Mouse (Mus musculus) intestine, postnatal 0 days (tissue): ENCODE results near the gene Best2. TPM values are rescaled to one million over a fixed set of nuclear protein-coding genes. Genes with fewer than 3 reads are reported as not detected.

Source experiments
- ATAC-seq: fragments of 200-750 bp; cut with Nextera tagmentation; 2 replicates; pipeline ENCODE4 v1.8.0; 2017; ENCODE audit warnings: mild to moderate bottlenecking, moderate TSS enrichment, moderate library complexity
- H3K27ac ChIP-seq: fragments of 300-500 bp; sonication (generic); 2 replicates; pipeline ENCODE4 v1.5.1; 2014; ENCODE audit warnings: mild to moderate bottlenecking, low read depth, low read length, moderate library complexity
- H3K27me3 ChIP-seq: fragments of 300-500 bp; sonication (generic); replicated peaks from 2 replicates; pipeline ENCODE4 v1.6.1; 2014; ENCODE audit warnings: low read length, mixed read lengths; ENCODE audit not compliant: control insufficient read depth, insufficient read depth
- H3K36me3 ChIP-seq: fragments of 300-500 bp; sonication (generic); 2 replicates; pipeline ENCODE4 v1.6.1; 2014; ENCODE audit warnings: mild to moderate bottlenecking, moderate library complexity; ENCODE audit not compliant: control insufficient read depth, insufficient read depth
- H3K4me1 ChIP-seq: fragments of 300-500 bp; sonication (generic); replicated peaks from 2 replicates; pipeline ENCODE4 v1.6.1; 2014; ENCODE audit warnings: antibody characterized with exemption, low read length, mixed read lengths; ENCODE audit not compliant: control insufficient read depth, insufficient read depth
- H3K4me2 ChIP-seq: fragments of 300-500 bp; sonication (generic); replicated peaks from 2 replicates; pipeline ENCODE4 v1.6.1; 2014; ENCODE audit warnings: low read depth, mild to moderate bottlenecking, moderate library complexity
- H3K4me3 ChIP-seq: fragments of 300-500 bp; sonication (generic); 2 replicates; pipeline ENCODE4 v1.5.1; 2014; ENCODE audit warnings: low read depth, low read length
- H3K9ac ChIP-seq: fragments of 300-500 bp; sonication (generic); 2 replicates; pipeline ENCODE4 v1.6.1; 2014; ENCODE audit warnings: mild to moderate bottlenecking, low read depth, low read length
- H3K9me3 ChIP-seq: fragments of 300-500 bp; sonication (generic); 2 replicates; pipeline ENCODE4 v1.6.1; 2016; ENCODE audit warnings: mixed run types; ENCODE audit not compliant: control insufficient read depth
- CTCF ChIP-seq: sonication (generic); IDR thresholded peaks from 2 replicates; pipeline ENCODE4 v1.5.1; 2016; ENCODE audit warnings: low read depth, mild to moderate bottlenecking, control low read depth, antibody characterized with exemption, moderate library complexity
- WGBS: fragments of 180-500 bp; shearing (Covaris S2); extraction: QIAGEN DNeasy Blood & Tissue Kit; methylation state at CpG from one replicate; pipeline ENCODE4 v1.1.7; 2014; 5-methylcytosine and 5-hydroxymethylcytosine counted together
- microRNA-seq: library from miRNA; unstranded; fragments of <30 nt; microRNA quantifications from one replicate; pipeline ENCODE4, GENCODE M21; 2016
- polyA plus RNA-seq: library from polyadenylated mRNA; unstranded; fragments of >200 nt; fragmentation: Nextera tagmentation; extraction: Ambion mirVana; gene quantifications from 2 replicates; pipeline ENCODE4 v1.2.1, GENCODE M21; 2015

Gene Best2
- polyA plus RNA-seq, 1 experiment from 2014 or later, result 0.66 TPM

DNA sequence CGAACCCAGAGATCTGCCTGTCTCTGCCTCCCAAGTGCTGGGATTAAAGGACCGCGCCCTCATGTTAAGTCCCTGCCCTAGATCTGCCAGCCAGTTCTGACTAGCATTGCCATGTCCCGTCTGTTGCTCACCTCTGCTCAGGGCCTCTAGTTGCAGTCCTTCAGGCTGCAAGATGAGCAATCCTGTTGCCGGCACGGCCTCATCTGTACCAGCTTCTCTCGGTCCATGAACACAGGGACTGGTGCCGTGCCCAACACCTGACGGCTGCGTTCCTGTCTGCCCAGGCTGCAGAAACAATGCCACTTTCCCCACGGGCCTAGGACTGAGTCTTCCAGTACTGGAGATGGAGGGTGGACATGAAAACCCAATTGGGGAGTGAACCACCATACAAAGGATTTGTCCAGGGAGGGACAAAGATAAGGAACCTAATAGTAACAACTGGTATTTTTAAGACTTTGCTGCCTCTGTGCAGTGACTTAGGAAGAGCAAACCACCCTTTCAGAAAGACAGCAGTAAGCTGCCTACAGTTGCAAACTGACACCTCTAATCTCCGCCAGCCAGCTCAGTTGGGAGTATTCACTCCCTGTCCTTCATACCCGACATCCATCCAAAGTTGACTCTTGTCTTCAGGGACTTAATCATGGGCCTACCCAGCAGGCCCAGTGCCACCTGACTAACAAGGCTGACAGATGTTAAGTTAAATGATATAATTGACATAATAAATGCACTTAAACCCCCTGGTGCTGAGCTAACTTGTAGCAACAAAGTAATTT is 46.6 kb downstream of the Best2 start:
- Histone ChIP-seq H3K4me3 (no peak overlapping the region), H3K9me3 (no peaks in the 10 kb centered on the region), H3K27me3 (no peaks in the 10 kb centered on the region), H3K4me1 (peaks cover 6% of the 10 kb centered on the region; the same call in 1 of the 2 replicates), H3K4me2 (no peak overlapping the region; the same call in 1 of the 2 replicates), H3K27ac (peak overlapping the region; percentile 1; the same call in 1 of the 2 replicates), H3K9ac (no peak overlapping the region), H3K36me3 (peaks cover 22% of the 10 kb centered on the region)
- no peak for TF ChIP-seq CTCF
- 90% methylated on average over 13 of the region's 13 CpGs for WGBS
- no peak for ATAC-seq

DNA sequence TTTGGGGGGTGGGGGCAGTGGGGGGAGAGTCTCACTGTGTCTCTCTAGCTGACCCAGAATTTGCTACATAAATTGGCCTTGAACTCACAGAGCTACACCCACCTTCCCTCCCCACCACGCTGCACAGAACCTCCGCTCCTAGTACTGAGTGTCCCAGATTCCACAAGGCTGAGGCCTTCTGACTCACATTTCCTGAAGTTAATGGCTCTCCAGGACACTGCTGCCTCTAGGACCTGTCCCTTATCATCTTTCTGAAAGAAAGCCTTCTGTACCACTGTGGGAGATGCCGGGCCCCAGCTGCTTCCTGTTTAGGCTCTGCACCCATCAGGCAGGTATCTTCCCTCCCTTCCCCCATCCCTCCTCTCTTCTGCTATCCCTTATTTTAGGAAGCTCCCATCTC is 47.7 kb downstream of the Best2 start:
- H3K4me1 ChIP-seq, result peaks cover 6% of the 10 kb centered on the region; the same call in 1 of the 2 replicates
- peaks cover 11% of the 10 kb centered on the region; the same call in 1 of the 2 replicates for H3K36me3 ChIP-seq
- WGBS, result 21% methylated on average over 3 of the region's 3 CpGs
- H3K9me3 ChIP-seq, result no peaks in the 10 kb centered on the region
- no peak overlapping the region for H3K4me3 ChIP-seq
- ATAC-seq, result no peak
- H3K9ac ChIP-seq, result no peak overlapping the region
- H3K4me2 ChIP-seq, result peak overlapping the region; percentile 92
- no peaks in the 10 kb centered on the region for H3K27me3 ChIP-seq
- 0 out of 2 replicates have a peak overlapping the region, but pooled peaks have one; percentile 15 for H3K27ac ChIP-seq
- no peak for TF ChIP-seq CTCF

DNA sequence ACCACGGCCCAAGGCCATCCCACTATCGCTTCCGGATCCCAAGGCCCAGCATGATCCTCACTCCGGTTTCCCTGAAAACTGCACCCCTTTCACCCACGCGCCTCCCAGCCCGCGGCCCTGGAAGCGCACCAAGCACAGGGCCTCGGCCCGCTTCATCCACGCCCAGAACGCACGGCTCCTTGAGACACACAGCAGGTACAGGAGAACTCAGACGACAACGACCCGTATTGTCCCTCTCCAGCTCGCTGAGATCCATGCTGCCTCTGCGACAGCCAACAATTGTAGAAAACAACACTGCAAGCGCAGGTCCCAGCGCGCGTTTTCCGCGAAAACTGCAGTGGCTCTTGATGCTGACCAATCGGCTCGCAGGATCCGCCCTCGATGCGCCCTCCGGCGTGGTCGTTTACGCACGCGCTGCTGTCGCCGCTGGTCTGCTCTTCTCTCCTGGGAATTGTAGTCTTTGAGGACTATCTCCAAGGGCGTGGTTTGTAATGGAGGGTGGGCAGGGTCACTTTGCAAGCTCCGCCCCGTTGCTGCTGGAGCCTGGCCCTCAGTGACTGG is 48.5 kb downstream of the Best2 start:
- Histone ChIP-seq H3K36me3 (peaks cover 3% of the 10 kb centered on the region; the same call in 1 of the 2 replicates), H3K27ac (peak overlapping the region; percentile 54; the same call in 1 of the 2 replicates), H3K9ac (peak overlapping the region; percentile 51), H3K4me1 (peaks cover 6% of the 10 kb centered on the region; the same call in 1 of the 2 replicates), H3K27me3 (no peaks in the 10 kb centered on the region), H3K4me3 (peak overlapping the region; percentile 56), H3K4me2 (peak overlapping the region; percentile 92), H3K9me3 (no peaks in the 10 kb centered on the region)
- TF ChIP-seq CTCF, result no peak
- under 1% methylated on average over 41 of the region's 41 CpGs for WGBS
- peak; percentile 84 for ATAC-seq

DNA sequence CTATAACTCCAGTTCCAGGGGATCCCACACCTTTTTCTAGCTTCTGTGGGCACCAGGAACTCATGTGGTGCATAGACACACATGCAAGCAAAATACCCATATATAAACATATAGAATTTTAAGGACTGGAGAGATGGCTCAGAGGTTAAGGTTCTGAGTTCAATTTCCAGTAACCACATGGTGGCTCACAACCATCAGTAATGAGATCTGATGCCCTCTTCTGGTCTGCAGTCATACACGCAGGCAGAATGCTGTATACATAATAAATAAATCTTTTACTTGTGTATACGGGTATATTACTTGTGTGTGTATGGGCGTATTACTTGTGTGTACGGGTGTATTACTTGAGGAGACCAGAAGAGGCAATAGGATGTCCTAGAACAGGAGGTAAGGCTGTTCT is 50.4 kb downstream of the Best2 start:
- Histone ChIP-seq H3K4me1 (peaks cover 6% of the 10 kb centered on the region; the same call in 1 of the 2 replicates), H3K27me3 (no peaks in the 10 kb centered on the region), H3K36me3 (peaks cover 7% of the 10 kb centered on the region; the same call in 1 of the 2 replicates), H3K27ac (no peak overlapping the region), H3K9ac (no peak overlapping the region), H3K4me2 (no peak overlapping the region), H3K4me3 (no peak overlapping the region), H3K9me3 (no peaks in the 10 kb centered on the region)
- ATAC-seq, result no peak
- TF ChIP-seq CTCF, result peak; percentile 39
- WGBS, result 80% methylated on average over 4 of the region's 4 CpGs

DNA sequence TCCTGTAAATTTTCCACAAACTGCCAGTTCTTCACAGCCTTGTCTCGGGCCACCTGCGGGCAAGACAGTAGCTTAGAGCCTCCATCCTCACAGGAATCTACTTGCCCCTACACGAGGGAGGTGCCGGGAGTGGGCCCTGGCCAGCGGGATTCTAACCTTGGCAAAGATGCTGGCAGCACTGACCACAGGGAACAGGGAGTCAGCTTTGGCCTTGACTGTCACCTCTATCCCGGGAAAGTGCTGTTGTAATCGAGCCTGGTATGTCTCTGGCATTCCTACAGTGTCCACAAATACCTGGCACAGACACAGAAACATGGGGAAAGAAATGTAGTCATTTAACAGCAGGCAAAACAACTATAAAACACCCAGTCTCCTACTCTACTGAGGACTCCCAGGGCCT is 54.5 kb downstream of the Best2 start:
- Histone ChIP-seq H3K9ac (no peak overlapping the region), H3K27me3 (no peaks in the 10 kb centered on the region), H3K4me2 (no peak overlapping the region), H3K36me3 (peaks cover 16% of the 10 kb centered on the region), H3K4me1 (no peaks in the 10 kb centered on the region), H3K4me3 (no peak overlapping the region), H3K9me3 (no peaks in the 10 kb centered on the region), H3K27ac (no peak overlapping the region)
- ATAC-seq, result no peak
- TF ChIP-seq CTCF, result no peak
- WGBS, result 93% methylated on average over 7 of the region's 7 CpGs

Small RNA genes lying within 50 kb of the gene (microRNA-seq; reads per million reads assigned to microRNA genes)
- gene Mir7070, result not detected

Other genes starting within 250 kb of the Best2 start
- 11.2 and 12.0 TPM in 2 replicates for gene Nfix, start 214.2 kb downstream of the Best2 start, polyA plus RNA-seq
- 1.9 and 2.2 TPM in 2 replicates for gene Dand5, start 191.7 kb downstream of the Best2 start, polyA plus RNA-seq
- gene Gadd45gip1, start 183.0 kb downstream of the Best2 start, polyA plus RNA-seq, result 36.3 and 37.6 TPM in 2 replicates
- gene Rad23a, start 173.9 kb downstream of the Best2 start, polyA plus RNA-seq, result 67.8 and 74.2 TPM in 2 replicates
- 474 and 507 TPM in 2 replicates for gene Calr, start 167.6 kb downstream of the Best2 start, polyA plus RNA-seq
- gene Farsa, start 157.5 kb downstream of the Best2 start, polyA plus RNA-seq, result 27.3 and 28.3 TPM in 2 replicates
- gene Syce2, start 142.4 kb downstream of the Best2 start, polyA plus RNA-seq, result 27.1 and 32.7 TPM in 2 replicates
- gene Gcdh, start 120.6 kb downstream of the Best2 start, polyA plus RNA-seq, result 15.3 and 15.5 TPM in 2 replicates
- gene Klf1, start 112.6 kb downstream of the Best2 start, polyA plus RNA-seq, result 0.56 and 0.63 TPM in 2 replicates
- 8.9 and 11.0 TPM in 2 replicates for gene Dnase2a, start 106.0 kb downstream of the Best2 start, polyA plus RNA-seq
- gene Mast1, start 77.2 kb downstream of the Best2 start, polyA plus RNA-seq, result 1.1 TPM in 2 replicates
- 0.12 TPM in 2 replicates for gene Rtbdn, start 67.5 kb downstream of the Best2 start, polyA plus RNA-seq
- gene Gm49661, start 45.1 kb downstream of the Best2 start, polyA plus RNA-seq, result 1.3 and 2.1 TPM in 2 replicates
- 313 and 319 TPM in 2 replicates for gene Prdx2, start 44.9 kb downstream of the Best2 start, polyA plus RNA-seq
- gene Rnaseh2a, start 44.8 kb downstream of the Best2 start, polyA plus RNA-seq, result 53.2 and 57.6 TPM in 2 replicates
- gene Junb, start 35.8 kb downstream of the Best2 start, polyA plus RNA-seq, result 42.8 and 47.6 TPM in 2 replicates
- gene Hook2, start 23.9 kb downstream of the Best2 start, polyA plus RNA-seq, result 68.6 and 75.4 TPM in 2 replicates
- gene Asna1, start 10.8 kb upstream of the Best2 start, polyA plus RNA-seq, result 98.4 and 105 TPM in 2 replicates
- gene Trir, start 12.3 kb upstream of the Best2 start, polyA plus RNA-seq, result 121 and 122 TPM in 2 replicates
- gene Tnpo2, start 22.4 kb upstream of the Best2 start, polyA plus RNA-seq, result 9.8 and 10.9 TPM in 2 replicates
- gene Fbxw9, start 45.5 kb upstream of the Best2 start, polyA plus RNA-seq, result 22.1 and 25.8 TPM in 2 replicates
- gene Gm5741, start 53.5 kb upstream of the Best2 start, polyA plus RNA-seq, result 0.60 TPM in 1 of 2 replicates, not detected in the other
- gene Dhps, start 57.2 kb upstream of the Best2 start, polyA plus RNA-seq, result 46.6 and 54.9 TPM in 2 replicates
- 93.1 and 93.6 TPM in 2 replicates for gene Wdr83os, start 66.2 kb upstream of the Best2 start, polyA plus RNA-seq
- 23.0 and 25.5 TPM in 2 replicates for gene Wdr83, start 66.8 kb upstream of the Best2 start, polyA plus RNA-seq
- 80.9 and 87.5 TPM in 2 replicates for gene Man2b1, start 68.7 kb upstream of the Best2 start, polyA plus RNA-seq
- 0.99 and 1.4 TPM in 2 replicates for gene Zfp791, start 108.6 kb upstream of the Best2 start, polyA plus RNA-seq
- gene Cks1brt, start 137.4 kb upstream of the Best2 start, polyA plus RNA-seq, result not detected in 2 replicates
- gene Olfr371, start 211.5 kb upstream of the Best2 start, polyA plus RNA-seq, result not detected in 2 replicates